Mouse (Mus musculus) gastrocnemius, postnatal 25 days (tissue): ENCODE measurements around the gene Ube2ql1. TPM values are rescaled to one million over a fixed set of nuclear protein-coding genes. Genes with fewer than 3 reads are reported as not detected.
A peak's percentile ranks its signal among the peaks of the same experiment; 100 is the strongest.

Experiments
- DNase-seq: peaks from one replicate; pipeline ENCODE4 v3.0.0; 2022
- long read RNA-seq, 2 experiments: library from polyadenylated mRNA; stranded (forward); transcript quantifications; one replicate each; pipeline ENCODE4 v2.0.0; 2021
- total RNA-seq, 2 experiments: library from RNA; stranded (reverse); gene quantifications; 1 replicate in 1 of 2; 2 replicates in 1 of 2; pipeline ENCODE4 v1.2.3; 2021

Ube2ql1 gene
- total RNA-seq = under 1 TPM; 0.27 to 0.64 TPM
- long read RNA-seq, experiment 1, partial matches to known transcripts = 0 of 2 reads
- long read RNA-seq, experiment 1, other reads (novel, unspliced or antisense) = 0 of 2 reads
- long read RNA-seq, experiment 2 = 0 reads

GRCm38 (mm10) chr13:69739759-69740135, at the start of gene Ube2ql1:
TSS of gene Ube2ql1 (minus strand) at chr13:69739889.
- DNase-seq = peak; percentile 86

DNA sequence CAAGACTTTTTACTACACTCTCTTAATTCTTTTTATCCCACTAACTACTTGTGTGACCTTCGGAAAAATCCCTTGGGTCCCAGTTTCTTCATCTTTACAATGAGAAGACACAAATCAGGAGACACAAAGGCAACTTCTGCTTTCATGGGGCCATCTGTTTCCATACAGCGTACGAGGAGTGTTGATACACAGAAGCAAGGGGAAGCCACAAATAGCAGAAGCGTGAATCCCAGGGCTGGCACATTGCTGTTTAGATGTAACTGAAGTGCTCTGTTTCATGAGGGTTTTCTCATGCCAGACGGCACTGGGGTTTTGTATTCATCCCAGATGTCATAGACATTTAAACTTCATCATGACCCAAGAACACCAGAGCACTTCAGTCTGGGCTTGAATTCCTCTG, 49.0 kb upstream of the Ube2ql1 start:
- no peak for DNase-seq

GRCm38 (mm10) chr13:69778221-69778620, 38.5 kb upstream of the Ube2ql1 start:
- DNase-seq = no peak

- no peak for DNase-seq
Observed at GRCm38 (mm10) chr13:69772358-69772757, 32.7 kb upstream of the Ube2ql1 start.

GRCm38 (mm10) chr13:69770538-69771456, 31.1 kb upstream of the Ube2ql1 start:
- no peak for DNase-seq

- DNase-seq = no peak
Observed at GRCm38 (mm10) chr13:69768152-69768551, 28.5 kb upstream of the Ube2ql1 start.

DNA sequence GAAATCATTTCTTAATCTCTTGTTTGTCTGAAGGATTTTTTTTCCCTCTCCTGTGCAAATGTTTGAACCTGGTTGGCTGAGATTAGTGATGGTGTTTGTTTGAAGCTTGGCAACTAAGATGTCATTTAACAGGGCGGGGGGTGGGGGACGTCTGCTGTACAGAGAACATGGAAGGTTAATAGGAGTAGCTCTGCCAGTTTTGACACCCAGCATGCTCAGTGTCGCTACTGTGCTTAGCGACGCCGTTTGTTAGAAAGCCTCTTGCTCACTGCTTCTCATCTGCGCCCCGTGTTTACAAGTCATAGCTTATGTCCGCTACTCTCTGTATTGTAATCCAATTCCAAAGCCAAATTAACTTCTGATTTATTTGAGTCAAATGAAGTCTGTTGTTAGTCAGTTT, 25.0 kb upstream of the Ube2ql1 start:
- no peak for DNase-seq

- DNase-seq = peak; percentile 58
Observed at GRCm38 (mm10) chr13:69761393-69761792, 21.7 kb upstream of the Ube2ql1 start.

DNA sequence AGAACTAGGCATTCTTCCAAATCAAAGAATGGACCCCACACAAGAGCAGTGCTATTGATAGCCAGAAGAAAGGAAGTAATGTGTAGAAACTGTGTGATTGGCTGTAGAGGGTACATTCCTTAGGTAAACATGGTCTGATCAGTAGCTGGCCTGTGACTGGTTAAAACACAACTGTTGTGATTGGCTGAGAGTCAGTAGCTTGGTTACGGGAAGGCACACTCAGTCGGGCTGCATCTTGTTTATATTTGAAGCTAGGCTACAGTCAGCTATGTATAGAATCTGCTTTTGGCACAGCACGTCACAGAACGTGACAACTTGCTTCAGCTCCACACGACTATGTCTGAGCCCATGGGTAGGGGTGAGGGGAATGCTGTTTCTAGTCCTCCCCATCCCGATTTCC, 19.3 kb upstream of the Ube2ql1 start:
- no peak for DNase-seq

DNA sequence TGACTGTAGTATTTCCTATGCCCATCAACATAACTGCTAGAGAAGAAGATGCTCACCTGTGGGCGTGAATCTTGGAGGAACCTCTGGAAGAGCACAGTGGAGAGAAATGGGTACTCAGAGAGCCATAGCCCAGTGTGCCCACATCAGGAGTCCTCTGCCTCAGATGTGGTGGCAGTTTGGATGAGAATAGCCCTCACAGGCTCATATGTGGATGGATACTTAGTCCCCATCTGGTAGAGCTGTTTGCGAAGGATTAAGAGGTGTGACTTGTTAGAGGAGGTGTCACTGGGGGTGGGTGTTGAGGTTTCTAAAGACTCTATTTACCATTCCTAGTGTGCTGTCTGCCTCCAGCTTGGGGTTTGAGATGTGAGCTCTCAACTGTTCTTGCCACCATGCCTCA, 13.2 kb upstream of the Ube2ql1 start:
- DNase-seq = no peak

- DNase-seq = no peak
Observed at GRCm38 (mm10) chr13:69751510-69751909, 11.8 kb upstream of the Ube2ql1 start.

DNA sequence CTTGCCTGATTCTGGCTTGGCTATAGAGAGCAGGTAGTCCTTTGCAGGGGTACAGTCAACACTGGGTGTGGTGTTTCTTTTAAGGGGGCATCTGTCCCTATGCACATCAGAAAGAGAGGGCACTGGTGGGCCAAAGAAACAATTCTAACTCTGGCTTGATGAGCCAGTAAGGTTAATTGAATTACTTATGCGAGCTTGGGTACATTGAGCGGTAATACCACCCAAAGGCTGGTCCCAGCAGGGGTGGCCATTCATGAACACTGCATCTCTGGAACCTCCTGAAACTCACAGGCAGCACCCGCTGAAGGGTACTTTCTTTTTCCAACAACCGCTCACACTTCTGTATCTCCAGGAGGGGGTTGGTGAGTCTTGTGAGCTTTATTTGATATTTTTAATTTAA, 9.1 kb upstream of the Ube2ql1 start:
- DNase-seq = no peak

- DNase-seq = peak; percentile 22
Observed at GRCm38 (mm10) chr13:69740331-69741285, 919 bp upstream of the Ube2ql1 start.

- no peak for DNase-seq
Observed at GRCm38 (mm10) chr13:69739091-69739758, 464 bp downstream of the Ube2ql1 start.

DNA sequence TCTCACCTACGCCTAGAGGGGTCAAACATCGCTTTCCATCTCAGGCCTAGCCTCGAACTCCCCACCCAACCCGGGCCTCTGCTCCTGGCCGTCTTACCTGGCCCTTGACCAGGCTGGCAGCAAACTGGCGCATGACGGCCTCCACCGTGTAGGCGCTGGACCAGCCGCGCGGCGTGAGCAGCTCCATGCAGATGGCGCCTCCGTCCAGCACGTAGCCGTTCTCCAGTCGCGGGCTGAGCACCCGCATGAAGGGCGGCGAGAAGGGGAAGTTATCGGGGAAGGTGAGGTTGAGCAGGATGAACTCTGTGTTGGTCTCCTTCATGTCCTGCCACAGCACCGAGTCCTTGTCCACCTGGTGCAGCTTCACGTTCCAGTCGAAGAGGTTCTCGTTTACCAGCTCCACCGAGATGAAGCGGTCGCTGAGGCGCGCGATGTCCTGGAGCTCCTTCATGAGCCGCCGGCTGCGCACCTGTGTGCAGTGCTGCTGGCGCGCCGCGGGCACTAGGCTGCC, 1.2 kb downstream of the Ube2ql1 start:
- DNase-seq = no peak

GRCm38 (mm10) chr13:69737444-69738185, 2.1 kb downstream of the Ube2ql1 start:
- no peak for DNase-seq

- no peak for DNase-seq
Observed at GRCm38 (mm10) chr13:69732636-69733035, 7.1 kb downstream of the Ube2ql1 start.

DNA sequence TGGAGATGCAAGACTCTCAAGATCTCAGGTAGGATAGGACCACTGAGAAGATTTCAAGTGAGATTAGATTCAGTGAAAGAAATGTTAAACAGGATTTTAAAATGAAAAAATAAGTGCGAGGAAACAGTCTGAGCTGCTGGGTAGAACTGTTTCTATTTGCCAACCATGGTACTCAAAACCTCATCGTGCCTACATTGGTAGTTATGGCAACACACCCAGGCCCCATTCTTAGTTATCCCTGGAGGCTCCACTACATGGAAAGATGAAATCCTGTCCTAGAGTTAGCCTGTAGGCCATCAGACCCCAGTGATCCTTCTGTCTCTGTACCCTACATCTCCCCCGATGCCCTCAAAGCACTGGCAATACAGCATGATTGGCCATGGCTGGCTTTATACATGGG, 14.3 kb downstream of the Ube2ql1 start:
- no peak for DNase-seq

DNA sequence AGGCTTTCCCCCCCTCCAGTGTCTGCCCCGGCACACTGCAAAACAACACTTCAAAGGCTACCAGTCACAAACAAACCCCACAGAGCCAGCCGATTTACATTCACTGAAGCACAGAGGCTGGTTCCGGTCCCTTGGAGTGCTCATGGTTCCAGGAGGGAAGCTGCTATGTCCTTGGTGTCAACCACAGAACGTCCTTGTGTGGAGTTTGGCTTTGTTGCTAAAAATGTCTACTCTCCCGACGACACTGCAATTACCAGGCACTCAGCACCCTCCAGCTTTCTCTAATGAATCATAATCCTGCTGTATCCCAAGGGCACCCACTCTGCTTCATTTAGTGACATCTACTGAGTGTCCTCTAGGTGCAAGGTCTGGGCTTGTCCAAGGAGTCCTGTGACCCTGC, 18.5 kb downstream of the Ube2ql1 start:
- DNase-seq = no peak

DNA sequence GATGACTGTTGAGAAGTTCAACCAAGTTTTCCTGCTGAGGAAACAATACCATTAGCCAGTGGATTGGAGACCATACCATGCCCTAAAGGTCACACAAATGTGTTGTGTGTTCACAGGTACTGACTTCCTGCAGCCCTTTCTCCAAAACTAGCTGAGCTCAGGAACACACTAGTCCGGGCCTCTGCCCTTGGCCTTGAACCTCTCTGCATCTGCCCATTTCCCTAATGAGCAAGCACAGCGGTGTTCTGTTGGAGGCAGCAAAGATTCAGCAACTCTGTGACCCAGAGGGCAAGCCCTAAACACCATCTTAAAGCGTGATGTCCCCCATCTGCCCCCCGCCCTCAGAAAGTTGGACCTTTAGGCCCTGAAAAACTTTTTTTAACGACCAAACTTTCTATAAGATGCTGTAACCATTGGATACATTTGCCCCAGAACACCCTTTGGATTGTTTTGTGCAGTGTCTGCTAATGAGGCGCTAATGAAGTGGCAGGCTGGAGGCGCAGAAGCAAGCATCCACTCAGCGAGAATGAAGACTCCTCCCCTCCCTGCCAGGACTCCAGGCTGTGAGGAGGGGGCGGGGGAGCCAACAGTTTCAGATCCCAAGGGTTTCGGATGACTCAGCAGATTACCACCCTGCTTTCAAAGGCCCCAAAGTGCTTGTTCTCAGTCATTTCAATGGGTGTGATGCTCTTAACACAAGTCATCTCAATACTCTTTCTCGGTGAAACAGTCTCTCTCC, 21.7 kb downstream of the Ube2ql1 start:
- no peak for DNase-seq
